ENCODE assay signal across 13 mouse cellular contexts in genomic region chr17:15084226-15084848, GRCm38 (mm10). TPM values are rescaled to one million over a fixed set of nuclear protein-coding genes. Genes with fewer than 3 reads are reported as not detected.
DNase-seq lines count a peak whose midpoint lies in the region; ATAC-seq and TF ChIP-seq lines count a peak whose summit lies in the region.
"Had no signal": no experiment of that assay in that cellular context is flagged by ENCODE, and none has a peak within 500 bp of the region (broad histone marks: within the 10 kb centered on the region; RNA-seq: fewer than 3 reads in every experiment).

No protein-coding gene starts in this region.

- no peak overlapping the region for H3K9ac ChIP-seq in forebrain, embryonic 11.5 days (ENCODE audit: low read length)
- H3K9ac ChIP-seq in forebrain, embryonic 16.5 days (replicated peaks; ENCODE audit: low read depth, low read length), result no peak overlapping the region
- H3K9ac ChIP-seq in midbrain, embryonic 11.5 days (ENCODE audit: low read length), result no peak overlapping the region
- H3K9ac ChIP-seq in midbrain, postnatal 0 days (replicated peaks; ENCODE audit: low read length, poor library complexity, severe bottlenecking), result no peak overlapping the region
- H3K9ac ChIP-seq in liver, embryonic 12.5 days, result peak overlapping the region; percentile 32; the same call in 1 of the 2 replicates
- no peak overlapping the region for H3K9ac ChIP-seq in stomach, embryonic 15.5 days
- no peak overlapping the region for H3K9ac ChIP-seq in hindbrain, postnatal 0 days (replicated peaks; ENCODE audit: low read length)
- H3K9ac ChIP-seq: forebrain, embryonic 15.5 days; neural tube, embryonic 12.5 days had no signal

- H3K9me3 ChIP-seq in forebrain, embryonic 11.5 days (ENCODE audit: control insufficient read depth, low read length), result no peaks in the 10 kb centered on the region
- H3K9me3 ChIP-seq in forebrain, embryonic 16.5 days (ENCODE audit: control insufficient read depth, low read length), result no peaks in the 10 kb centered on the region
- H3K9me3 ChIP-seq in midbrain, embryonic 11.5 days (ENCODE audit: control insufficient read depth, low read length), result no peaks in the 10 kb centered on the region
- H3K9me3 ChIP-seq in midbrain, postnatal 0 days (ENCODE audit: low read length), result no peaks in the 10 kb centered on the region
- no peaks in the 10 kb centered on the region for H3K9me3 ChIP-seq in liver, embryonic 12.5 days (replicated peaks)
- no peaks in the 10 kb centered on the region for H3K9me3 ChIP-seq in stomach, embryonic 15.5 days
- H3K9me3 ChIP-seq in hindbrain, postnatal 0 days (ENCODE audit: low read length), result no peaks in the 10 kb centered on the region
- H3K9me3 ChIP-seq: forebrain, embryonic 15.5 days; neural tube, embryonic 12.5 days had no signal

- no peak overlapping the region for H3K27ac ChIP-seq in forebrain, embryonic 11.5 days (ENCODE audit: low read depth, low read length)
- H3K27ac ChIP-seq in forebrain, embryonic 16.5 days (ENCODE audit: low read length), result no peak overlapping the region
- H3K27ac ChIP-seq in midbrain, embryonic 11.5 days (ENCODE audit: low read depth, low read length), result no peak overlapping the region; the same call in 1 of the 2 replicates
- no peak overlapping the region for H3K27ac ChIP-seq in midbrain, postnatal 0 days (ENCODE audit: low read depth, low read length)
- peak overlapping the region; percentile 82 for H3K27ac ChIP-seq in liver, embryonic 12.5 days
- H3K27ac ChIP-seq in stomach, embryonic 15.5 days, result no peak overlapping the region
- no peak overlapping the region for H3K27ac ChIP-seq in hindbrain, postnatal 0 days
- H3K27ac ChIP-seq: forebrain, embryonic 15.5 days; neural tube, embryonic 12.5 days had no signal

- H3K4me3 ChIP-seq in forebrain, embryonic 11.5 days (ENCODE audit: low read depth, low read length), result no peak overlapping the region
- no peak overlapping the region for H3K4me3 ChIP-seq in forebrain, embryonic 16.5 days (replicated peaks; ENCODE audit: low read length)
- no peak overlapping the region for H3K4me3 ChIP-seq in midbrain, embryonic 11.5 days (ENCODE audit: low read depth, low read length)
- H3K4me3 ChIP-seq in midbrain, postnatal 0 days (ENCODE audit: low read depth, low read length), result no peak overlapping the region
- peak overlapping the region; percentile 15; the same call in 1 of the 2 replicates for H3K4me3 ChIP-seq in liver, embryonic 12.5 days
- H3K4me3 ChIP-seq in stomach, embryonic 15.5 days (replicated peaks), result no peak overlapping the region
- no peak overlapping the region for H3K4me3 ChIP-seq in hindbrain, postnatal 0 days (ENCODE audit: low read length)
- H3K4me3 ChIP-seq: forebrain, embryonic 15.5 days; neural tube, embryonic 12.5 days had no signal

- H3K36me3 ChIP-seq in forebrain, embryonic 11.5 days (ENCODE audit: control insufficient read depth, insufficient read depth, low read length), result no peaks in the 10 kb centered on the region
- no peaks in the 10 kb centered on the region for H3K36me3 ChIP-seq in forebrain, embryonic 16.5 days (ENCODE audit: control insufficient read depth, insufficient read depth)
- no peaks in the 10 kb centered on the region for H3K36me3 ChIP-seq in midbrain, embryonic 11.5 days (ENCODE audit: control insufficient read depth, insufficient read depth, low read length)
- no peaks in the 10 kb centered on the region for H3K36me3 ChIP-seq in midbrain, postnatal 0 days (ENCODE audit: insufficient read depth, low read length)
- no peaks in the 10 kb centered on the region for H3K36me3 ChIP-seq in liver, embryonic 12.5 days
- H3K36me3 ChIP-seq in stomach, embryonic 15.5 days, result no peaks in the 10 kb centered on the region
- H3K36me3 ChIP-seq in hindbrain, postnatal 0 days (ENCODE audit: insufficient read depth, low read length), result no peaks in the 10 kb centered on the region
- H3K36me3 ChIP-seq: forebrain, embryonic 15.5 days; neural tube, embryonic 12.5 days had no signal

- WGBS in forebrain, embryonic 11.5 days, result 81% methylated on average over 13 of the region's 13 CpGs
- 57% methylated on average over 13 of the region's 13 CpGs for WGBS in forebrain, embryonic 16.5 days
- 73% methylated on average over 13 of the region's 13 CpGs for WGBS in midbrain, embryonic 11.5 days
- 54% methylated on average over 13 of the region's 13 CpGs for WGBS in midbrain, postnatal 0 days
- 27% methylated on average over 13 of the region's 13 CpGs for WGBS in liver, embryonic 12.5 days (ENCODE audit: insufficient replicate concordance)
- 56% methylated on average over 13 of the region's 13 CpGs for WGBS in stomach, embryonic 15.5 days
- 48% methylated on average over 13 of the region's 13 CpGs for WGBS in hindbrain, postnatal 0 days

- H3K4me2 ChIP-seq in forebrain, embryonic 11.5 days (ENCODE audit: low read depth, low read length, severe bottlenecking), result no peak overlapping the region
- no peak overlapping the region for H3K4me2 ChIP-seq in forebrain, embryonic 16.5 days (ENCODE audit: low read length)
- H3K4me2 ChIP-seq in midbrain, embryonic 11.5 days, result no peak overlapping the region
- H3K4me2 ChIP-seq in midbrain, postnatal 0 days (ENCODE audit: low read depth, low read length, poor library complexity, severe bottlenecking), result no peak overlapping the region
- peak overlapping the region; percentile 63 for H3K4me2 ChIP-seq in liver, embryonic 12.5 days
- H3K4me2 ChIP-seq in stomach, embryonic 15.5 days, result no peak overlapping the region
- no peak overlapping the region for H3K4me2 ChIP-seq in hindbrain, postnatal 0 days (ENCODE audit: low read depth, low read length)
- H3K4me2 ChIP-seq: forebrain, embryonic 15.5 days; neural tube, embryonic 12.5 days had no signal

- H3K4me1 ChIP-seq in forebrain, embryonic 11.5 days (replicated peaks; ENCODE audit: control insufficient read depth, insufficient read depth, low read length), result peaks cover 11% of the 10 kb centered on the region; the same call in 1 of the 2 replicates
- H3K4me1 ChIP-seq in forebrain, embryonic 16.5 days (replicated peaks; ENCODE audit: control insufficient read depth, insufficient read depth, low read length), result peaks cover 15% of the 10 kb centered on the region
- H3K4me1 ChIP-seq in midbrain, embryonic 11.5 days (ENCODE audit: control insufficient read depth, insufficient read depth, low read length), result peaks cover 16% of the 10 kb centered on the region
- H3K4me1 ChIP-seq in midbrain, postnatal 0 days (ENCODE audit: insufficient read depth, low read length), result no peaks in the 10 kb centered on the region
- peaks cover 51% of the 10 kb centered on the region for H3K4me1 ChIP-seq in liver, embryonic 12.5 days
- H3K4me1 ChIP-seq in stomach, embryonic 15.5 days, result 0 out of 2 replicates have a peak, but pooled peaks cover 6% of the 10 kb centered on the region
- H3K4me1 ChIP-seq in hindbrain, postnatal 0 days (ENCODE audit: insufficient read depth, low read length), result no peaks in the 10 kb centered on the region; the same call in 1 of the 2 replicates

- ATAC-seq in forebrain, embryonic 11.5 days (replicated peaks; ENCODE audit: low FRiP score), result peak; percentile 25; the same call in 1 of the 2 replicates
- ATAC-seq in forebrain, embryonic 16.5 days, result no peak
- peak; percentile 22; the same call in 1 of the 2 replicates for ATAC-seq in midbrain, embryonic 11.5 days (ENCODE audit: low FRiP score)
- no peak for ATAC-seq in midbrain, postnatal 0 days (ENCODE audit: low FRiP score)
- ATAC-seq in liver, embryonic 12.5 days, result peak; percentile 94
- ATAC-seq in stomach, embryonic 15.5 days (ENCODE audit: insufficient read depth, low FRiP score, low read depth), result peak; percentile 62; the same call in 1 of the 2 replicates
- no peak for ATAC-seq in hindbrain, postnatal 0 days

- TF ChIP-seq CTCF in midbrain, postnatal 0 days (IDR thresholded peaks at IDR 0.05), result no peak
- TF ChIP-seq CTCF in hindbrain, postnatal 0 days (IDR thresholded peaks at IDR 0.05; ENCODE audit: low read depth), result no peak

- peak; percentile 50 for DNase-seq in forebrain, embryonic 11.5 days (ENCODE audit: low spot score)
- DNase-seq in midbrain, embryonic 11.5 days (ENCODE audit: low spot score, missing footprints), result peak; percentile 61
- no peak for DNase-seq in midbrain, postnatal 0 days (ENCODE audit: low spot score)
- no peak for DNase-seq in layer of hippocampus, postnatal 14 days (ENCODE audit: low spot score in 2 of 2)
- no peak for DNase-seq in hindbrain, postnatal 0 days (ENCODE audit: low spot score)
- DNase-seq: cerebellum, postnatal 25 days; kidney, adult 2 months; right cerebral cortex, adult 18-20 months had no signal

- no peaks in the 10 kb centered on the region for H3K27me3 ChIP-seq in forebrain, embryonic 11.5 days (ENCODE audit: control insufficient read depth, insufficient read depth, low read length)
- H3K27me3 ChIP-seq in forebrain, embryonic 16.5 days (replicated peaks; ENCODE audit: control insufficient read depth, insufficient read depth, low read length), result no peaks in the 10 kb centered on the region
- H3K27me3 ChIP-seq in midbrain, embryonic 11.5 days (ENCODE audit: control insufficient read depth, insufficient read depth, low read length), result no peaks in the 10 kb centered on the region
- no peaks in the 10 kb centered on the region; the same call in 1 of the 2 replicates for H3K27me3 ChIP-seq in midbrain, postnatal 0 days (ENCODE audit: insufficient read depth, low read length)
- H3K27me3 ChIP-seq in liver, embryonic 12.5 days (replicated peaks), result peaks cover 28% of the 10 kb centered on the region
- no peaks in the 10 kb centered on the region for H3K27me3 ChIP-seq in stomach, embryonic 15.5 days (replicated peaks)
- no peaks in the 10 kb centered on the region for H3K27me3 ChIP-seq in hindbrain, postnatal 0 days (ENCODE audit: insufficient read depth, low read length)
- H3K27me3 ChIP-seq: forebrain, embryonic 15.5 days; neural tube, embryonic 12.5 days had no signal

RNA-seq across cellular contexts. Expression of gene Gm3448, which starts 43.0 kb away (rescaled TPM):
- 4.2 and 4.6 TPM in 2 replicates for polyA plus RNA-seq in forebrain, embryonic 11.5 days (2014; fragmentation: Nextera tagmentation; extraction: Ambion mirVana)
- polyA plus RNA-seq in forebrain, embryonic 16.5 days (2015; fragmentation: Nextera tagmentation; extraction: Ambion mirVana), result 5.1 TPM in 2 replicates
- 3.8 and 4.6 TPM in 2 replicates for polyA plus RNA-seq in midbrain, embryonic 11.5 days (2014; fragmentation: Nextera tagmentation; extraction: Ambion mirVana)
- 0.99 and 5.1 TPM in 2 replicates for total RNA-seq in midbrain, postnatal 0 days (2014; rRNA removed)
- 0.98 and 3.1 TPM in 2 replicates for polyA plus RNA-seq in midbrain, postnatal 0 days (2015; fragmentation: Nextera tagmentation; extraction: Ambion mirVana)
- 4.1 and 5.0 TPM in 2 replicates for polyA plus RNA-seq in liver, embryonic 12.5 days (2016; fragmentation: Nextera tagmentation; extraction: Ambion mirVana)
- 4.1 and 5.2 TPM in 2 replicates for polyA plus RNA-seq in stomach, embryonic 15.5 days (2015; fragmentation: Nextera tagmentation; extraction: Ambion mirVana)
- 1 to 10 TPM; 6.6 to 6.8 TPM for total RNA-seq in layer of hippocampus, postnatal 14 days (2021)
- total RNA-seq in hindbrain, postnatal 0 days (2014; rRNA removed), result 0.99 and 1.7 TPM in 2 replicates
- polyA plus RNA-seq in hindbrain, postnatal 0 days (2015; fragmentation: Nextera tagmentation; extraction: Ambion mirVana), result 1.4 and 2.3 TPM in 2 replicates

RNA-seq across cellular contexts. Expression of gene Tcte3, which starts 43.0 kb away (rescaled TPM):
- polyA plus RNA-seq in forebrain, embryonic 11.5 days (2014; fragmentation: Nextera tagmentation; extraction: Ambion mirVana), result not detected in 2 replicates
- not detected in 2 replicates for polyA plus RNA-seq in forebrain, embryonic 16.5 days (2015; fragmentation: Nextera tagmentation; extraction: Ambion mirVana)
- 0.68 TPM in 1 of 2 replicates, not detected in the other for polyA plus RNA-seq in midbrain, embryonic 11.5 days (2014; fragmentation: Nextera tagmentation; extraction: Ambion mirVana)
- not detected in 2 replicates for total RNA-seq in midbrain, postnatal 0 days (2014; rRNA removed)
- polyA plus RNA-seq in midbrain, postnatal 0 days (2015; fragmentation: Nextera tagmentation; extraction: Ambion mirVana), result not detected in 2 replicates
- polyA plus RNA-seq in liver, embryonic 12.5 days (2016; fragmentation: Nextera tagmentation; extraction: Ambion mirVana), result 3.1 and 3.5 TPM in 2 replicates
- polyA plus RNA-seq in stomach, embryonic 15.5 days (2015; fragmentation: Nextera tagmentation; extraction: Ambion mirVana), result 0.61 TPM in 1 of 2 replicates, not detected in the other
- total RNA-seq in layer of hippocampus, postnatal 14 days (2021), result 1 to 10 TPM in 1 of 2 experiments, not detected in 1; 1.0 TPM
- total RNA-seq in hindbrain, postnatal 0 days (2014; rRNA removed), result not detected in 2 replicates
- polyA plus RNA-seq in hindbrain, postnatal 0 days (2015; fragmentation: Nextera tagmentation; extraction: Ambion mirVana), result 1.0 and 2.3 TPM in 2 replicates
- polyA plus RNA-seq: forebrain, embryonic 15.5 days; kidney, adult 2 months; neural tube, embryonic 12.5 days had no signal

RNA-seq across cellular contexts. Expression of gene Ermard, which starts 43.3 kb away (rescaled TPM):
- polyA plus RNA-seq in forebrain, embryonic 11.5 days (2014; fragmentation: Nextera tagmentation; extraction: Ambion mirVana), result 98.2 and 107 TPM in 2 replicates
- polyA plus RNA-seq in forebrain, embryonic 16.5 days (2015; fragmentation: Nextera tagmentation; extraction: Ambion mirVana), result 73.3 and 86.6 TPM in 2 replicates
- 69.3 and 83.2 TPM in 2 replicates for polyA plus RNA-seq in midbrain, embryonic 11.5 days (2014; fragmentation: Nextera tagmentation; extraction: Ambion mirVana)
- total RNA-seq in midbrain, postnatal 0 days (2014; rRNA removed), result 38.4 and 45.2 TPM in 2 replicates
- 42.9 and 58.9 TPM in 2 replicates for polyA plus RNA-seq in midbrain, postnatal 0 days (2015; fragmentation: Nextera tagmentation; extraction: Ambion mirVana)
- 48.1 and 48.2 TPM in 2 replicates for polyA plus RNA-seq in liver, embryonic 12.5 days (2016; fragmentation: Nextera tagmentation; extraction: Ambion mirVana)
- 69.4 and 74.0 TPM in 2 replicates for polyA plus RNA-seq in stomach, embryonic 15.5 days (2015; fragmentation: Nextera tagmentation; extraction: Ambion mirVana)
- total RNA-seq in layer of hippocampus, postnatal 14 days (2021), result 10 to 100 TPM; 62.2 to 64.7 TPM
- 37.8 and 44.2 TPM in 2 replicates for total RNA-seq in hindbrain, postnatal 0 days (2014; rRNA removed)
- polyA plus RNA-seq in hindbrain, postnatal 0 days (2015; fragmentation: Nextera tagmentation; extraction: Ambion mirVana), result 54.0 and 59.2 TPM in 2 replicates

Comparison
In these comparisons a context has a peak if more than half of its experiments do, and no peak if none do; other contexts are left out.
1. ATAC-seq: peak in forebrain, embryonic 11.5 days (single experiment), midbrain, embryonic 11.5 days (single experiment), liver, embryonic 12.5 days (single experiment) and stomach, embryonic 15.5 days (single experiment); none in forebrain, embryonic 16.5 days (single experiment), midbrain, postnatal 0 days (single experiment) and hindbrain, postnatal 0 days (single experiment).
2. DNase-seq: peak in forebrain, embryonic 11.5 days (single experiment) and midbrain, embryonic 11.5 days (single experiment); none in midbrain, postnatal 0 days (single experiment), layer of hippocampus, postnatal 14 days (0 of 2) and hindbrain, postnatal 0 days (single experiment).